Mouse (Mus musculus): ENCODE data around the gene Gm21958. TPM values are rescaled to one million over a fixed set of nuclear protein-coding genes. Genes with fewer than 3 reads are reported as not detected.

Gene Gm21958
- total RNA-seq, 2 experiments from 2014 or later = not detected

Other genes with a start within 250 kb of the Gm21958 start
- 92.6 and 93.8 TPM in 2 replicates for gene Supt20, start 21.5 kb downstream of the Gm21958 start, total RNA-seq (2015)
- gene Supt20, start 21.5 kb downstream of the Gm21958 start, total RNA-seq (2017) = 47.4 and 84.9 TPM in 2 replicates
- 190 and 219 TPM in 2 replicates for gene Exosc8, start 21.0 kb upstream of the Gm21958 start, total RNA-seq (2015)
- gene Exosc8, start 21.0 kb upstream of the Gm21958 start, total RNA-seq (2017) = 254 and 259 TPM in 2 replicates
- 55.8 and 67.4 TPM in 2 replicates for gene Alg5, start 21.2 kb upstream of the Gm21958 start, total RNA-seq (2015)
- 42.0 and 42.3 TPM in 2 replicates for gene Alg5, start 21.2 kb upstream of the Gm21958 start, total RNA-seq (2017)
- not detected in 2 replicates for gene Smad9, start 41.2 kb upstream of the Gm21958 start, total RNA-seq (2015)
- gene Smad9, start 41.2 kb upstream of the Gm21958 start, total RNA-seq (2017) = not detected in 2 replicates
- 39.8 and 44.5 TPM in 2 replicates for gene Rfxap, start 93.4 kb upstream of the Gm21958 start, total RNA-seq (2015)
- 50.5 and 51.6 TPM in 2 replicates for gene Rfxap, start 93.4 kb upstream of the Gm21958 start, total RNA-seq (2017)
- not detected in 2 replicates for gene Sertm1, start 201.5 kb upstream of the Gm21958 start, total RNA-seq (2015)
- gene Sertm1, start 201.5 kb upstream of the Gm21958 start, total RNA-seq (2017) = not detected in 2 replicates

Measured in megakaryocyte progenitor cell, adult 5-6 weeks (primary cell).